Mouse (Mus musculus) neural tube, embryonic 12.5 days (tissue): ENCODE results near the gene Ncoa3. TPM values are rescaled to one million over a fixed set of nuclear protein-coding genes. Genes with fewer than 3 reads are reported as not detected.

Experiments
- ATAC-seq: fragments of 200-750 bp; cut with Nextera tagmentation; 2 replicates; pipeline ENCODE4 v1.8.0; 2017; ENCODE audit warnings: low read depth, mild to moderate bottlenecking, moderate TSS enrichment, moderate library complexity; ENCODE audit not compliant: low FRiP score
- H3K27ac ChIP-seq: fragments of 300-500 bp; sonication (generic); 2 replicates; pipeline ENCODE4 v1.5.1; 2016
- H3K27me3 ChIP-seq: fragments of 300-500 bp; sonication (generic); replicated peaks from 2 replicates; pipeline ENCODE4 v1.6.1; 2016; ENCODE audit warnings: mild to moderate bottlenecking
- H3K36me3 ChIP-seq: fragments of 300-500 bp; sonication (generic); 2 replicates; pipeline ENCODE4 v1.6.1; 2016; ENCODE audit warnings: mild to moderate bottlenecking
- H3K4me1 ChIP-seq: fragments of 300-500 bp; sonication (generic); 2 replicates; pipeline ENCODE4 v1.6.1; 2016
- H3K4me2 ChIP-seq: fragments of 300-500 bp; sonication (generic); replicated peaks from 2 replicates; pipeline ENCODE4 v1.6.1; 2016; ENCODE audit warnings: mild to moderate bottlenecking
- H3K4me3 ChIP-seq: fragments of 300-500 bp; sonication (generic); 2 replicates; pipeline ENCODE4 v1.5.1; 2016
- H3K9ac ChIP-seq: fragments of 300-500 bp; sonication (generic); 2 replicates; pipeline ENCODE4 v1.6.1; 2016; ENCODE audit warnings: mild to moderate bottlenecking
- H3K9me3 ChIP-seq: fragments of 300-500 bp; sonication (generic); 2 replicates; pipeline ENCODE4 v1.6.1; 2016; ENCODE audit warnings: mild to moderate bottlenecking
- WGBS: fragments of 180-500 bp; shearing (Covaris S2); methylation state at CpG from one replicate; pipeline ENCODE4 v1.1.7; 2016; 5-methylcytosine and 5-hydroxymethylcytosine counted together
- polyA plus RNA-seq: library from polyadenylated mRNA; unstranded; fragments of >200 nt; fragmentation: Nextera tagmentation; extraction: Ambion mirVana; gene quantifications from 2 replicates; pipeline ENCODE4 v1.2.1, GENCODE M21; 2016

Gene Ncoa3
- polyA plus RNA-seq, 1 experiment from 2014 or later: 14.4 TPM

- H3K4me3 ChIP-seq: no peak overlapping the region
- H3K27me3 ChIP-seq: no peaks in the 10 kb centered on the region
- WGBS: 78% methylated on average over 5 of the region's 5 CpGs
- no peak overlapping the region for H3K9ac ChIP-seq
- no peaks in the 10 kb centered on the region for H3K36me3 ChIP-seq
- no peak overlapping the region for H3K4me2 ChIP-seq
- ATAC-seq: no peak
- no peaks in the 10 kb centered on the region for H3K9me3 ChIP-seq
- H3K4me1 ChIP-seq: no peaks in the 10 kb centered on the region
- no peak overlapping the region for H3K27ac ChIP-seq
Observed at GRCm38 (mm10) chr2:165976874-165977273, 15.6 kb upstream of the Ncoa3 start.

GRCm38 (mm10) chr2:165978119-165978518, 14.3 kb upstream of the Ncoa3 start:
- no peak overlapping the region for H3K9ac ChIP-seq
- no peaks in the 10 kb centered on the region for H3K9me3 ChIP-seq
- no peak overlapping the region for H3K4me3 ChIP-seq
- H3K27me3 ChIP-seq: no peaks in the 10 kb centered on the region
- ATAC-seq: no peak
- H3K27ac ChIP-seq: no peak overlapping the region
- H3K36me3 ChIP-seq: no peaks in the 10 kb centered on the region
- WGBS: 96% methylated on average over 1 of the region's 1 CpGs
- H3K4me1 ChIP-seq: no peaks in the 10 kb centered on the region
- H3K4me2 ChIP-seq: no peak overlapping the region

- Histone ChIP-seq H3K4me3 (no peak overlapping the region), H3K9me3 (no peaks in the 10 kb centered on the region), H3K4me1 (no peaks in the 10 kb centered on the region), H3K4me2 (no peak overlapping the region), H3K36me3 (no peaks in the 10 kb centered on the region), H3K27ac (no peak overlapping the region), H3K27me3 (no peaks in the 10 kb centered on the region), H3K9ac (no peak overlapping the region)
- ATAC-seq: no peak
- WGBS: 75% methylated on average over 6 of the region's 6 CpGs
Observed at GRCm38 (mm10) chr2:165981248-165981977, 11.0 kb upstream of the Ncoa3 start.

GRCm38 (mm10) chr2:165982512-165983389, 9.7 kb upstream of the Ncoa3 start:
- ATAC-seq: no peak
- Histone ChIP-seq H3K4me1 (peaks cover 8% of the 10 kb centered on the region; the same call in 1 of the 2 replicates), H3K27ac (no peak overlapping the region), H3K9ac (no peak overlapping the region), H3K9me3 (no peaks in the 10 kb centered on the region), H3K4me3 (no peak overlapping the region), H3K36me3 (no peaks in the 10 kb centered on the region), H3K4me2 (no peak overlapping the region), H3K27me3 (no peaks in the 10 kb centered on the region)
- WGBS: 65% methylated on average over 16 of the region's 16 CpGs

- Histone ChIP-seq H3K36me3 (no peaks in the 10 kb centered on the region), H3K9ac (no peak overlapping the region), H3K4me2 (no peak overlapping the region), H3K9me3 (no peaks in the 10 kb centered on the region), H3K4me1 (peaks cover 8% of the 10 kb centered on the region; the same call in 1 of the 2 replicates), H3K27me3 (no peaks in the 10 kb centered on the region), H3K4me3 (no peak overlapping the region), H3K27ac (no peak overlapping the region)
- no peak for ATAC-seq
- WGBS: 87% methylated on average over 1 of the region's 1 CpGs
Observed at GRCm38 (mm10) chr2:165984318-165984717, 8.1 kb upstream of the Ncoa3 start.

GRCm38 (mm10) chr2:165984891-165985290, 7.5 kb upstream of the Ncoa3 start:
- ATAC-seq: no peak
- Histone ChIP-seq H3K9ac (no peak overlapping the region), H3K27me3 (no peaks in the 10 kb centered on the region), H3K36me3 (no peaks in the 10 kb centered on the region), H3K27ac (no peak overlapping the region), H3K4me1 (peaks cover 8% of the 10 kb centered on the region; the same call in 1 of the 2 replicates), H3K4me3 (no peak overlapping the region), H3K4me2 (no peak overlapping the region), H3K9me3 (no peaks in the 10 kb centered on the region)
- WGBS: 90% methylated on average over 6 of the region's 6 CpGs

GRCm38 (mm10) chr2:165985581-165985980, 6.9 kb upstream of the Ncoa3 start:
- no peak for ATAC-seq

GRCm38 (mm10) chr2:165986921-165987453, 5.4 kb upstream of the Ncoa3 start:
- no peak for ATAC-seq
- no peaks in the 10 kb centered on the region for H3K9me3 ChIP-seq

More at GRCm38 (mm10) chr2:165985581-165985980, 6.9 kb upstream of the Ncoa3 start:
- Histone ChIP-seq H3K4me3 (no peak overlapping the region), H3K27me3 (no peaks in the 10 kb centered on the region), H3K36me3 (no peaks in the 10 kb centered on the region), H3K9ac (no peak overlapping the region), H3K27ac (no peak overlapping the region), H3K4me1 (peaks cover 8% of the 10 kb centered on the region; the same call in 1 of the 2 replicates), H3K4me2 (no peak overlapping the region), H3K9me3 (no peaks in the 10 kb centered on the region)
- 93% methylated on average over 11 of the region's 11 CpGs for WGBS

GRCm38 (mm10) chr2:165993173-165993900, 901 bp downstream of the Ncoa3 start:
- no peaks in the 10 kb centered on the region for H3K27me3 ChIP-seq
- H3K36me3 ChIP-seq: no peaks in the 10 kb centered on the region
- 4% methylated on average over 35 of the region's 35 CpGs for WGBS
- H3K4me3 ChIP-seq: peak overlapping the region; percentile 95
- H3K4me1 ChIP-seq: peaks cover 7% of the 10 kb centered on the region; the same call in 1 of the 2 replicates
- H3K27ac ChIP-seq: peak overlapping the region; percentile 82
- peak; percentile 64 for ATAC-seq
- peak overlapping the region; percentile 97 for H3K9ac ChIP-seq
- peak overlapping the region; percentile 87 for H3K4me2 ChIP-seq
- H3K9me3 ChIP-seq: no peaks in the 10 kb centered on the region

More at GRCm38 (mm10) chr2:165986921-165987453, 5.4 kb upstream of the Ncoa3 start:
- Histone ChIP-seq H3K4me1 (peaks cover 8% of the 10 kb centered on the region; the same call in 1 of the 2 replicates), H3K27ac (0 out of 2 replicates have a peak overlapping the region, but pooled peaks have one; percentile 42), H3K4me2 (peak overlapping the region; percentile 67), H3K4me3 (peak overlapping the region; percentile 39), H3K36me3 (no peaks in the 10 kb centered on the region), H3K9ac (peak overlapping the region; percentile 40; the same call in 1 of the 2 replicates), H3K27me3 (no peaks in the 10 kb centered on the region)
- WGBS: 2% methylated on average over 23 of the region's 23 CpGs

GRCm38 (mm10) chr2:165994341-165994740, 1.9 kb downstream of the Ncoa3 start:
- Histone ChIP-seq H3K27ac (no peak overlapping the region), H3K9ac (no peak overlapping the region), H3K27me3 (no peaks in the 10 kb centered on the region), H3K4me3 (no peak overlapping the region), H3K9me3 (no peaks in the 10 kb centered on the region), H3K36me3 (no peaks in the 10 kb centered on the region), H3K4me2 (peak overlapping the region; percentile 87), H3K4me1 (peaks cover 13% of the 10 kb centered on the region)
- 95% methylated on average over 4 of the region's 4 CpGs for WGBS
- ATAC-seq: no peak

GRCm38 (mm10) chr2:165995711-165996110, 3.3 kb downstream of the Ncoa3 start:
- no peak overlapping the region for H3K4me3 ChIP-seq
- no peaks in the 10 kb centered on the region for H3K9me3 ChIP-seq
- no peaks in the 10 kb centered on the region for H3K27me3 ChIP-seq
- no peak overlapping the region for H3K4me2 ChIP-seq
- H3K9ac ChIP-seq: no peak overlapping the region
- WGBS: 90% methylated on average over 8 of the region's 8 CpGs
- ATAC-seq: no peak
- H3K36me3 ChIP-seq: no peaks in the 10 kb centered on the region
- peaks cover 26% of the 10 kb centered on the region for H3K4me1 ChIP-seq
- H3K27ac ChIP-seq: no peak overlapping the region
